Mouse (Mus musculus) embryonic fibroblast, embryonic 13.5 days (primary cell): ENCODE data around the gene Slc6a17. TPM values are rescaled to one million over a fixed set of nuclear protein-coding genes. Genes with fewer than 3 reads are reported as not detected.

ENCODE experiments used
- H3K27ac ChIP-seq: 2 replicates; pipeline ENCODE4 v1.5.1; 2012; ENCODE audit warnings: low read length, control low read depth, inconsistent platforms; ENCODE audit not compliant: insufficient read depth
- H3K4me1 ChIP-seq: 2 replicates; pipeline ENCODE4 v1.6.1; 2011; ENCODE audit warnings: low read length; ENCODE audit not compliant: control insufficient read depth, insufficient read depth
- H3K4me3 ChIP-seq: 2 replicates; pipeline ENCODE4 v1.5.1; 2011; ENCODE audit warnings: mild to moderate bottlenecking, control low read depth, low read length; ENCODE audit not compliant: insufficient read depth
- CTCF ChIP-seq: IDR thresholded peaks from 2 replicates; pipeline ENCODE4 v1.5.1; 2011; ENCODE audit warnings: mild to moderate bottlenecking, control low read depth, low read length, moderate library complexity, borderline replicate concordance; ENCODE audit not compliant: insufficient read depth
- POLR2A ChIP-seq: IDR thresholded peaks from 2 replicates; pipeline ENCODE4 v1.6.1; 2011; ENCODE audit warnings: low read depth, mild to moderate bottlenecking, control low read depth, low read length, moderate library complexity
- polyA plus RNA-seq: library from polyadenylated mRNA; stranded (reverse); fragments of >200 nt; gene quantifications from 2 replicates; pipeline ENCODE4 v1.2.4, GENCODE M21; 2011; ENCODE audit warnings: low read depth; ENCODE audit not compliant: missing spikeins, insufficient read length

The Slc6a17 gene
- polyA plus RNA-seq, 1 experiment: 10.9 TPM

GRCm38 (mm10) chr3:107545716-107546412, 28.0 kb upstream of the Slc6a17 start:
- TF ChIP-seq POLR2A: no peak
- Histone ChIP-seq H3K4me3 (no peak overlapping the region), H3K27ac (no peak overlapping the region), H3K4me1 (peaks cover 5% of the 10 kb centered on the region)

GRCm38 (mm10) chr3:107545278-107545677, 27.5 kb upstream of the Slc6a17 start:
- Histone ChIP-seq H3K4me1 (peaks cover 5% of the 10 kb centered on the region), H3K4me3 (no peak overlapping the region), H3K27ac (no peak overlapping the region)
- TF ChIP-seq POLR2A: no peak
- TF ChIP-seq CTCF: no peak

- no peak for TF ChIP-seq CTCF
- peaks cover 5% of the 10 kb centered on the region for H3K4me1 ChIP-seq
- H3K4me3 ChIP-seq: no peak overlapping the region
- H3K27ac ChIP-seq: no peak overlapping the region
Observed at GRCm38 (mm10) chr3:107543158-107544080, 25.6 kb upstream of the Slc6a17 start.

- H3K27ac ChIP-seq: no peak overlapping the region
- no peak for TF ChIP-seq POLR2A
- no peak overlapping the region for H3K4me3 ChIP-seq
- peaks cover 5% of the 10 kb centered on the region for H3K4me1 ChIP-seq
Observed at GRCm38 (mm10) chr3:107542584-107542983, 24.8 kb upstream of the Slc6a17 start.

GRCm38 (mm10) chr3:107537504-107537889, 19.7 kb upstream of the Slc6a17 start:
- Histone ChIP-seq H3K27ac (peak overlapping the region; percentile 9; the same call in 1 of the 2 replicates), H3K4me1 (0 out of 2 replicates have a peak, but pooled peaks cover under 1% of the 10 kb centered on the region), H3K4me3 (no peak overlapping the region)
- TF ChIP-seq POLR2A: no peak
- no peak for TF ChIP-seq CTCF

- H3K27ac ChIP-seq: no peak overlapping the region
- no peak for TF ChIP-seq CTCF
- TF ChIP-seq POLR2A: no peak; the same call in 1 of the 2 replicates
- no peak overlapping the region for H3K4me3 ChIP-seq
- no peaks in the 10 kb centered on the region for H3K4me1 ChIP-seq
Observed at GRCm38 (mm10) chr3:107536810-107537503, 19.1 kb upstream of the Slc6a17 start.

- no peak for TF ChIP-seq POLR2A
- no peak for TF ChIP-seq CTCF
- H3K4me1 ChIP-seq: no peaks in the 10 kb centered on the region
- H3K4me3 ChIP-seq: no peak overlapping the region
- no peak overlapping the region for H3K27ac ChIP-seq
Observed at GRCm38 (mm10) chr3:107534951-107535350, 17.1 kb upstream of the Slc6a17 start.

GRCm38 (mm10) chr3:107533532-107533931, 15.7 kb upstream of the Slc6a17 start:
- TF ChIP-seq POLR2A (no peak), CTCF (no peak)
- Histone ChIP-seq H3K4me3 (no peak overlapping the region), H3K27ac (no peak overlapping the region), H3K4me1 (no peaks in the 10 kb centered on the region)

GRCm38 (mm10) chr3:107530581-107530980, 12.8 kb upstream of the Slc6a17 start:
- no peak for TF ChIP-seq CTCF
- no peaks in the 10 kb centered on the region for H3K4me1 ChIP-seq
- no peak overlapping the region for H3K27ac ChIP-seq
- H3K4me3 ChIP-seq: no peak overlapping the region

- Histone ChIP-seq H3K27ac (no peak overlapping the region), H3K4me1 (no peaks in the 10 kb centered on the region), H3K4me3 (no peak overlapping the region)
- TF ChIP-seq POLR2A (no peak), CTCF (no peak)
Observed at GRCm38 (mm10) chr3:107529182-107529581, 11.4 kb upstream of the Slc6a17 start.
